Mouse (Mus musculus) liver, embryonic 14.5 days (tissue): ENCODE measurements at regions not wholly inside any gene's neighbourhood (a gene's known extent, or its start where the extent isn't known, plus 50 kb on each side); places are given as distances from the start of the nearest gene placed in this dataset.

ENCODE experiments used
- CTCF ChIP-seq: IDR thresholded peaks from 2 replicates; pipeline ENCODE4 v1.5.1; 2016; ENCODE audit warnings: antibody characterized with exemption, low read depth, control low read depth
- EP300 ChIP-seq: IDR thresholded peaks from 2 replicates; pipeline ENCODE4 v1.6.1; 2016; ENCODE audit warnings: antibody characterized with exemption, low read depth

DNA sequence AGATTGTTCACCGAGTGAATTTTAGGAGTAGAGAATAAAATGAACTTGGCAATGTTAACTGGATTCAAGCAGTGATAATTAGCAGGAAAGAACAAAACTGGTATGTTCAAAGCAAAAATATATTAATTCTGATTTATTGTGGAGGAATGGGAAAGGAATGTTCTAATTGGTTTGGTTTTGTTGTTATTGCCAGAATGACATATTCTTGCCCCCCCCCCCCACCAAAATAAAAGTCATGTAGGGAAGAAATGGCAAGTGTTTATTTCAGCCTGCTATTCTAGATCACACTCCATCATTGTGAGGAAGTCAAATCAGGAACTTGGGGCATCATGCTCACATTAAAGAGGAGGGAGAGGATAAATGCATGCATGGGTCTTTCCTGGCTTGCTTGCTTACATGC, 1064.1 kb upstream of the Lrrtm3 start:
- TF ChIP-seq CTCF (no peak), EP300 (no peak)
